Mouse (Mus musculus) liver (tissue): ENCODE results near the gene Shprh.
"Not testable (repeated sequence)": the region's sequence is repeated elsewhere in the genome, so short reads cannot be mapped to it uniquely, and the experiment has no call there.

Source experiments
- DNase-seq: peaks from one replicate; pipeline ENCODE4 v3.0.0-alpha.2; 2020; ENCODE audit warnings: mixed read lengths

Shprh gene

GRCm38 (mm10) chr10:11250247-11250997 lies 101.2 kb downstream of the Shprh start:
- DNase-seq: no peak

DNA sequence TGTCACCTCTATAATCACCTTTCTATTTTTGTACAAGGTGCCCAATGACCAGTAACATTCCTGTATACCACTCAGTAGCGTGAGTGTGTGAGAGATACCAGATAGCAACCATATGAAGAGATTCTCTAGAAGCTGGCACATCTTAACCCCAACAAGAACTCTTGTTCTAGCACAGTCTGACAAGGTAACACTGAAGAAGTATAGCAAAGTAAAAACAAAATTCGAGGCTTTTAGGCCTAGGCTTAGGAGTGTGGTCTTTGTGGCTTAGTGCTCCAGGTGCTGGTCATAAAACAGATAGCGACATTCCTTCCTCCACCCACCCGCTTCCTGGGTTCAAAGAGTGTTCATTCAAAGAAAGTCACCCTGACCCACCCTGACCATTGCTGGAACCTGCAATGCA lies 104.4 kb downstream of the Shprh start:
- not testable (repeated sequence) for DNase-seq

- no peak for DNase-seq
These were observed 110.9 kb downstream of the Shprh start for GRCm38 (mm10) chr10:11260119-11260518.

- not testable (repeated sequence) for DNase-seq
These were observed 113.1 kb downstream of the Shprh start for GRCm38 (mm10) chr10:11262292-11262691.

DNA sequence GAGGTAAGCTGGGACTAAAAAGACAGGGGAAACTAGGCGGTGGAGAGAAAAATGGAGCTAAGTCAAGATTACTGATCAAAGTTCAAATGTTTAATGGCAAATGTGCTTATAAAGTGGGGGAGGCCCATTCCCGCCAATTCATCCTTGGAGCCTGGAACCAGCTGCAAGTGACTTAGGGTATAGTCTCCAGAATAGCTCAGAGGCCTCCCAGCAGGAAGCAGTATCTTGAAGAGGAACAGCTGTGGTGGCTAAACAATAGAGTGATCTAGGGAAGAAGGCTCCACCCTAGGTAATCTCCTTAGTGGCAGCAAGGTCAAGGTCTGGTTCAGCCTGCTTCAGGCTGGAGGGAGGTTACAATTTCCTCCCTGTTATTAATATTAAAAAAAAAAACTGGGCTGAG lies 114.6 kb downstream of the Shprh start:
- DNase-seq: not testable (repeated sequence)
